9 mouse cellular contexts compared by ENCODE assay signal in genomic region chr2:174283341-174283740, GRCm38 (mm10). TPM values are rescaled to one million over a fixed set of nuclear protein-coding genes. Genes with fewer than 3 reads are reported as not detected.
DNase-seq lines count a peak whose midpoint lies in the region; ATAC-seq and TF ChIP-seq lines count a peak whose summit lies in the region.
"Had no signal": no experiment of that assay in that cellular context is flagged by ENCODE, and none has a peak within 500 bp of the region (broad histone marks: within the 10 kb centered on the region; RNA-seq: fewer than 3 reads in every experiment).

No protein-coding gene starts in this region.

- peaks cover 43% of the 10 kb centered on the region for H3K36me3 ChIP-seq in heart, postnatal 0 days (replicated peaks; ENCODE audit: control insufficient read depth, insufficient read depth, low read length)
- peaks cover 90% of the 10 kb centered on the region for H3K36me3 ChIP-seq in embryonic facial prominence, embryonic 14.5 days (ENCODE audit: control insufficient read depth, insufficient read depth, low read length)
- peaks cover 36% of the 10 kb centered on the region for H3K36me3 ChIP-seq in intestine, embryonic 16.5 days (ENCODE audit: control insufficient read depth, insufficient read depth, low read length)
- peaks cover 71% of the 10 kb centered on the region for H3K36me3 ChIP-seq in neural tube, embryonic 12.5 days
- H3K36me3 ChIP-seq in thymus, adult 2 months (ENCODE audit: control insufficient read depth, insufficient read depth, low read length), result no peaks in the 10 kb centered on the region

- DNase-seq in heart, postnatal 0 days (ENCODE audit: low spot score), result no peak
- DNase-seq in heart, postnatal 10 days, result no peak
- DNase-seq in embryonic facial prominence, embryonic 14.5 days (ENCODE audit: low spot score), result no peak
- no peak for DNase-seq in thymus, adult 2 months
- no peak for DNase-seq in layer of hippocampus, postnatal 10 days (ENCODE audit: low spot score in 2 of 2)
- DNase-seq in lung, postnatal 25 days (ENCODE audit: low spot score), result no peak
- DNase-seq: kidney, adult 18-20 months had no signal

- no peak overlapping the region for H3K9ac ChIP-seq in heart, postnatal 0 days (replicated peaks; ENCODE audit: low read depth, low read length)
- no peak overlapping the region for H3K9ac ChIP-seq in embryonic facial prominence, embryonic 14.5 days (ENCODE audit: low read depth, low read length)
- H3K9ac ChIP-seq in intestine, embryonic 16.5 days (ENCODE audit: low read depth, low read length), result no peak overlapping the region
- no peak overlapping the region for H3K9ac ChIP-seq in neural tube, embryonic 12.5 days

- TF ChIP-seq CTCF in heart, postnatal 0 days (IDR thresholded peaks at IDR 0.05; ENCODE audit: low read depth), result no peak
- TF ChIP-seq CTCF in thymus, adult 2 months (IDR thresholded peaks at IDR 0.05; ENCODE audit: borderline replicate concordance, control insufficient read depth, extremely low read depth, insufficient read depth, low read length, poor library complexity), result no peak

- H3K4me1 ChIP-seq in heart, postnatal 0 days (ENCODE audit: control insufficient read depth, insufficient read depth), result no peaks in the 10 kb centered on the region
- no peaks in the 10 kb centered on the region for H3K4me1 ChIP-seq in embryonic facial prominence, embryonic 14.5 days (ENCODE audit: control insufficient read depth, insufficient read depth, low read length)
- H3K4me1 ChIP-seq in intestine, embryonic 16.5 days (ENCODE audit: control insufficient read depth, insufficient read depth, low read length), result 0 out of 2 replicates have a peak, but pooled peaks cover 4% of the 10 kb centered on the region
- H3K4me1 ChIP-seq in neural tube, embryonic 12.5 days, result peaks cover 3% of the 10 kb centered on the region
- H3K4me1 ChIP-seq in thymus, adult 2 months (replicated peaks; ENCODE audit: control insufficient read depth, insufficient read depth, low read length), result no peaks in the 10 kb centered on the region

- no peak overlapping the region for H3K27ac ChIP-seq in heart, postnatal 0 days (ENCODE audit: low read depth)
- no peak overlapping the region for H3K27ac ChIP-seq in embryonic facial prominence, embryonic 14.5 days (replicated peaks; ENCODE audit: low read depth, low read length)
- no peak overlapping the region for H3K27ac ChIP-seq in intestine, embryonic 16.5 days (ENCODE audit: low read length)
- H3K27ac ChIP-seq in neural tube, embryonic 12.5 days, result no peak overlapping the region
- H3K27ac ChIP-seq in thymus, adult 2 months (ENCODE audit: control insufficient read depth, insufficient read depth, low read length), result no peak overlapping the region

- no peak for TF ChIP-seq POLR2A in thymus, adult 2 months (IDR thresholded peaks at IDR 0.05; ENCODE audit: control insufficient read depth, extremely low read depth, insufficient read depth, low read length, poor library complexity)

- 46% methylated on average over 11 of the region's 11 CpGs for WGBS in heart, postnatal 0 days
- WGBS in embryonic facial prominence, embryonic 14.5 days, result 47% methylated on average over 11 of the region's 11 CpGs
- 42% methylated on average over 11 of the region's 11 CpGs for WGBS in intestine, embryonic 16.5 days
- WGBS in neural tube, embryonic 12.5 days, result 62% methylated on average over 11 of the region's 11 CpGs
- WGBS in thymus, adult 2 months, result 57% methylated on average over 11 of the region's 11 CpGs

- H3K9me3 ChIP-seq in heart, postnatal 0 days (replicated peaks; ENCODE audit: control insufficient read depth, low read length), result peaks cover 4% of the 10 kb centered on the region; the same call in 1 of the 2 replicates
- H3K9me3 ChIP-seq in embryonic facial prominence, embryonic 14.5 days (ENCODE audit: control insufficient read depth, low read length), result peaks cover 40% of the 10 kb centered on the region
- H3K9me3 ChIP-seq in intestine, embryonic 16.5 days (ENCODE audit: control insufficient read depth, low read length), result peaks cover 20% of the 10 kb centered on the region
- H3K9me3 ChIP-seq in neural tube, embryonic 12.5 days, result peaks cover 23% of the 10 kb centered on the region

- no peak for ATAC-seq in heart, postnatal 0 days (ENCODE audit: insufficient read depth, low read depth)
- no peak for ATAC-seq in embryonic facial prominence, embryonic 14.5 days (ENCODE audit: low read depth)
- no peak for ATAC-seq in intestine, embryonic 16.5 days
- no peak for ATAC-seq in neural tube, embryonic 12.5 days (ENCODE audit: low FRiP score, low read depth)

- TF ChIP-seq EP300 in heart, postnatal 0 days (IDR thresholded peaks at IDR 0.05; ENCODE audit: low read depth), result no peak

- peak overlapping the region; percentile 29 for H3K4me3 ChIP-seq in heart, postnatal 0 days (ENCODE audit: low read depth, low read length)
- H3K4me3 ChIP-seq in embryonic facial prominence, embryonic 14.5 days (ENCODE audit: low read depth, low read length), result peak overlapping the region; percentile 35
- H3K4me3 ChIP-seq in intestine, embryonic 16.5 days (ENCODE audit: low read length), result peak overlapping the region; percentile 39
- H3K4me3 ChIP-seq in neural tube, embryonic 12.5 days, result 0 out of 2 replicates have a peak overlapping the region, but pooled peaks have one; percentile 28
- no peak overlapping the region for H3K4me3 ChIP-seq in thymus, adult 2 months (ENCODE audit: control insufficient read depth, insufficient read depth, low read length)

- peaks cover 45% of the 10 kb centered on the region for H3K27me3 ChIP-seq in heart, postnatal 0 days (ENCODE audit: control insufficient read depth, insufficient read depth, low read length)
- H3K27me3 ChIP-seq in embryonic facial prominence, embryonic 14.5 days (replicated peaks; ENCODE audit: control insufficient read depth, insufficient read depth, low read length), result peaks cover 49% of the 10 kb centered on the region
- peaks cover 21% of the 10 kb centered on the region for H3K27me3 ChIP-seq in intestine, embryonic 16.5 days (replicated peaks; ENCODE audit: control insufficient read depth, insufficient read depth, low read length)
- peaks cover 32% of the 10 kb centered on the region for H3K27me3 ChIP-seq in neural tube, embryonic 12.5 days (replicated peaks)
- no peaks in the 10 kb centered on the region; the same call in 1 of the 2 replicates for H3K27me3 ChIP-seq in thymus, adult 2 months (ENCODE audit: control insufficient read depth, insufficient read depth, low read length)

- intact Hi-C loops in heart, postnatal 10 days (cut with DNase I), result loop anchor here (5.0 to 10.0 kb wide), 3 partner anchors 156 to 1099 kb away; no protein-coding TSS in a partner anchor

- H3K4me2 ChIP-seq in heart, postnatal 0 days (ENCODE audit: low read depth, low read length), result peak overlapping the region; percentile 34
- H3K4me2 ChIP-seq in embryonic facial prominence, embryonic 14.5 days (ENCODE audit: low read depth, low read length), result peak overlapping the region; percentile 49
- peak overlapping the region; percentile 50 for H3K4me2 ChIP-seq in intestine, embryonic 16.5 days (ENCODE audit: low read depth, low read length)
- H3K4me2 ChIP-seq in neural tube, embryonic 12.5 days (replicated peaks), result peak overlapping the region; percentile 56

RNA-seq across cellular contexts. Expression of gene Gnas, which starts 0.8 kb away (rescaled TPM):
- total RNA-seq in heart, postnatal 0 days (2014; rRNA removed; ENCODE audit: low replicate concordance), result 1,131 and 1,208 TPM in 2 replicates
- polyA plus RNA-seq in heart, postnatal 0 days (2015; fragmentation: Nextera tagmentation; extraction: Ambion mirVana), result 1,263 and 1,283 TPM in 2 replicates
- 1,000 to 10,000 TPM; 1,834 to 2,103 TPM for total RNA-seq in heart, postnatal 10 days (2021)
- polyA plus RNA-seq in embryonic facial prominence, embryonic 14.5 days (2014; fragmentation: Nextera tagmentation; extraction: Ambion mirVana), result 2,600 and 2,666 TPM in 2 replicates
- polyA plus RNA-seq in intestine, embryonic 16.5 days (2015; fragmentation: Nextera tagmentation; extraction: Ambion mirVana), result 402 and 775 TPM in 2 replicates
- 1,608 and 1,653 TPM in 2 replicates for polyA plus RNA-seq in neural tube, embryonic 12.5 days (2016; fragmentation: Nextera tagmentation; extraction: Ambion mirVana)
- 681 and 716 TPM in 2 replicates for polyA plus RNA-seq in thymus, adult 2 months (2012; rRNA removed)
- total RNA-seq in layer of hippocampus, postnatal 10 days (2021), result 1,000 to 10,000 TPM; 1,824 to 1,870 TPM
